Mouse (Mus musculus) small intestine, adult 2 months (tissue): Measurements from ENCODE around the gene Sptbn4.

ENCODE experiments used
- CTCF ChIP-seq: fragments of 200-500 bp; IDR thresholded peaks from 2 replicates; pipeline ENCODE4 v1.5.1; 2012; ENCODE audit warnings: low read depth, mild to moderate bottlenecking, control low read depth, inconsistent platforms, low read length, moderate library complexity, mixed read lengths; ENCODE audit not compliant: insufficient replicate concordance, insufficient read length; ENCODE audit errors: extremely low read depth
- POLR2A ChIP-seq: fragments of 200-500 bp; IDR thresholded peaks from 2 replicates; pipeline ENCODE4 v1.6.1; 2012; ENCODE audit warnings: low read depth, mild to moderate bottlenecking, control low read depth, inconsistent platforms, low read length, moderate library complexity

DNA sequence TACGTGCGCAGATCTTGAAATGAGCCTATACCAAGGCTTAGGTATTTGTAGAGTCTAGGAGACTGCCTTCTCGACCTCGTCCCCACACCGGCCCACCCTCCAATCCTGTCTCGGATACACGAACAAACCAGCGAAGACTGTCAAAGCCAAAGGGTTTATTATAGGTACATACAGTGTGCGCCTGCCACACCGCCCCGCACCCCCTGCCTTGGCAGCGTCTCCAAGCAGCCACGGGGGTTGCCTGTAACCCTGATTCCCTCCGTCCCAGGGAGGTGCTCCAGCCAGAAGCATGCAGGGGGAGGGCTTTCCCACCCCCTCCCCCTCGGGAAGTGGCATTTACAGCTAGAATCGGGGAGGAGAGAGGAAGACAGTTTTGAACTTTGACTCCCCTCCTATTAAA is 91.2 kb downstream of the Sptbn4 start:
- no peak for TF ChIP-seq CTCF
- TF ChIP-seq POLR2A, result no peak
